Mouse (Mus musculus): ENCODE data around the gene Itih2.
A peak's percentile ranks its signal among the peaks of the same experiment; 100 is the strongest.

Itih2 gene

DNA sequence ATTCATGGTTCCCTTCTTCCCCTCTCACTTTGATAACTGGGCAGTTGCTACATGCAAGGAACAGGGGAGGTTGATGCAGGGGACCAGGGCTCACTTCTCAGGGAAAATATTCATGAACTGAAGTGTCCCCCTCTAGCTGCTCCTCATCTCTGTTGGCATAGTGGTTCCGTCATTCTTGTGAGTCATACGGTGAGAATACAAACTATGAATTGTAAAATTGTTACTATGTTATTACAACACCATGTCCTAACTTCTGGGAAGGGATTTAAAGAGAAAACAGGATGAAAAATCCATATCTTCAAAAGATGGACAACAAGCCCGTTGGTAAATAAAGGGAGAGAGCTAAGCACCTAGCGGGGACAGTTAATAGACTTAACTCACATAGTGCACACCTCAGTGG is at the start of gene Itih2:
Gene Itih2, minus strand, starts transcription at position 101 of the 400 bp plus-strand sequence.
- no peak for DNase-seq (ENCODE audit: low read depth, low spot score)

DNA sequence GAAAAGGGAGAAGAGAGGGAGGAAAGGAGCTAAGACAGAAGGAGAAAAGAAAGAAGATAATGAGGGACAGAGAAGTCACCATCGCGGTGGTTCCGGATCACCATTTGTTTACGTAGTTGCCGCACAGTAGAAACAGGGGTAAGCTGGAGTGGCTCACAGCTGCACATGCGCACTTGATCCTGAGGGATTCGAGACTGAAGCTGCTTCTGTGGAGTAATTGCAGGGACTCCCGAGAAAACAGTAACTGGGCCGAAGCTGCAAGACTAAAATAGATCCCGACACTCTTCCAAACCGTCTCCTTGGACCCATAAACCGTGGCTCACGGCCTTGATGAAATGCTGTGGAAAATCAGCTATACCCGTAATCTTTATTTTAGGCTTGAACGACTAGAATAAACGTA is 38.8 kb upstream of the Itih2 start:
- DNase-seq (ENCODE audit: low read depth, low spot score) = no peak

DNA sequence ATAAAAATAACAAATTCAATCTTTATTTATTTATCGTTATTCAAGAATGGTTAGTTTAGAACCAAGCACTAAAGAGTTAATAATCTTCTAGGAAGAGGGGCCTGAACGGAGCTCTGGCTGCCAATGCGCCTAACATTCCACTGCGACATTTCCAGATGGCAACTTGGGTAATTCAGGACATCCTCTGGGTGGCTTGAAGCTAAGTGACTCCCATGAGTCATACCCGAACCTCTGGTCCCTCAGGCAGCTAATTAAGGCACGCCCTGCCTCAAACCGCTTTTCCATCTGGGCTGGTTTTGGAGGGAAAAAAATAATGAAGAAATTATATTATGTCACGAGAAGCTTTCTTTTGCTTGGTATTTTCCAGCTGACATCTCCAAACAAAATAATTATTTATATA is 36.8 kb upstream of the Itih2 start:
- no peak for DNase-seq (ENCODE audit: low read depth, low spot score)

DNA sequence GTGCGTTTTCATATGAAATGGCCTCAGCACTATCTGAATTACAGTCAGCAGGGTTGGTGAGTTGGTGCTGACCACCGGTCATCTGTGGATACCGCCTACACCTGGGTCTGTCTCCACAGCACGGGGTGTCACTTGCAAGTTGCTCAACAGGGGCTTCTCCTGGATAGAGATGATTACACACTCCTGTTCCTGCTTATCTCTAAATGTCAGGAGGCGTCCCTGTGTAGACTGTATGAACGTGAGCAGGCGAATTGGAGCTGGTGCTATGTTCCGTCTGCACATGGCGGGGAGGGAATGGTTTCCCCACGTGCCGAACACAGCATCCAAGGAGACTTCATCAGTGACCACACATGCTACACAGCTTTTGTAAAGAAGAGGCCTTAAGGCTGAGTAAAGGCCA is 36.1 kb upstream of the Itih2 start:
- DNase-seq (ENCODE audit: low read depth, low spot score) = no peak

DNA sequence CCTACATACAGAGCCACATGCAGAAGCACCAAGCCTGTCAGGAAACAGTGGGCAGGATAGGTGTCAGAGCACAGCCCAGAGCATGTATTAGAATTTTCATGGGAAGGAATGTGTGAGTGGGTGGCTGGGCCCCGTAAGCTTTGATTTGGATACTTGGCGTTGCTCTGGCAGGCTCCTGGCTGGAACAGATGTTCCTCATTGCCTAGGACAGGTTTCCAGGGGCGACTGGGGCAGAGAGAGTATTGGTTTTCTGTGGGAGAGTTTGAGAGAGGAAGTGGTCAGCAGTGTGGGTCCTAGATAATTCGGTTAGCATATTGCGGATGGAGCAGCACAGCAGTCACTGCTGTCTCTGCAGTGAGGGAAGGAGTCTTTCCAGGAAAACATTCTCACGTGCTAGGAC is 35.4 kb upstream of the Itih2 start:
- no peak for DNase-seq (ENCODE audit: low read depth, low spot score)

DNA sequence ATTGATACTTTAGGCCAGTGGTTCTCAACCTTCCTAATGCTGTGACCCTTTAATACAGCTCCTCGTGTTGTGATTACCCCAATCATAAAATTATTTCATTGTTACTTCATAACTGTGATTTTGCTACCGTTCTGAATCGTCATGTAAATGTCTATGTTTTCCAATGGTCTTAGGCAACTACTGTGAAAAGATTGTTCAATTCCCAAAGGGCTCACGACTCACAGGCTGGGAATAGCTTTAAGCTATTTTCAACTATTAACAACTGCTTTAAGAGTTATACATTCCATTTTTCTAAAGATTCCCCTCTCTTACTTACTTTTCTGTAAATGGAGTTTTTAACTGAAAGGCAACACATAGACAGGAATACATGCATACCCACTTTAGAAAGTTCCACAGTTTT is 30.8 kb upstream of the Itih2 start:
- no peak for DNase-seq (ENCODE audit: low read depth, low spot score)

DNA sequence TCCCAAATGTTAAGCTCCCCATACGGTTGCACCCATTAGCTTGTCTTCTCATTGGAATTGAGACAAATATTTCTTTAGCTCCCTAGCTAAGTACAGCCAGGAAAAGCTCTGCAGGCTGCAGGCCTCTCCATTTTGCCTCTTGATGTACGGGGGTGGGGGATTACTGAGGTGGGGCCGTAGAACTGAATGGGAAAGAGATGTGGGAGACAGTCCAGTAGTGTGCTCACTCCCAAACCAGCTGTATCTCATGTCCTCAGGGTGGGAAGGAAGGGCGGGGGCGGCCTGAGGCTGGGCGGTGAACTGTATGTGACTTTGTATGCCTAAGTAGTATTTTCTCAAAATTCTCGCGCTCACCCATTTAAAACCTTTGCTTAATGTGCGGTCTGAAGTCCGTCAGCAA is 26.0 kb upstream of the Itih2 start:
- DNase-seq (ENCODE audit: low read depth, low spot score) = no peak

DNA sequence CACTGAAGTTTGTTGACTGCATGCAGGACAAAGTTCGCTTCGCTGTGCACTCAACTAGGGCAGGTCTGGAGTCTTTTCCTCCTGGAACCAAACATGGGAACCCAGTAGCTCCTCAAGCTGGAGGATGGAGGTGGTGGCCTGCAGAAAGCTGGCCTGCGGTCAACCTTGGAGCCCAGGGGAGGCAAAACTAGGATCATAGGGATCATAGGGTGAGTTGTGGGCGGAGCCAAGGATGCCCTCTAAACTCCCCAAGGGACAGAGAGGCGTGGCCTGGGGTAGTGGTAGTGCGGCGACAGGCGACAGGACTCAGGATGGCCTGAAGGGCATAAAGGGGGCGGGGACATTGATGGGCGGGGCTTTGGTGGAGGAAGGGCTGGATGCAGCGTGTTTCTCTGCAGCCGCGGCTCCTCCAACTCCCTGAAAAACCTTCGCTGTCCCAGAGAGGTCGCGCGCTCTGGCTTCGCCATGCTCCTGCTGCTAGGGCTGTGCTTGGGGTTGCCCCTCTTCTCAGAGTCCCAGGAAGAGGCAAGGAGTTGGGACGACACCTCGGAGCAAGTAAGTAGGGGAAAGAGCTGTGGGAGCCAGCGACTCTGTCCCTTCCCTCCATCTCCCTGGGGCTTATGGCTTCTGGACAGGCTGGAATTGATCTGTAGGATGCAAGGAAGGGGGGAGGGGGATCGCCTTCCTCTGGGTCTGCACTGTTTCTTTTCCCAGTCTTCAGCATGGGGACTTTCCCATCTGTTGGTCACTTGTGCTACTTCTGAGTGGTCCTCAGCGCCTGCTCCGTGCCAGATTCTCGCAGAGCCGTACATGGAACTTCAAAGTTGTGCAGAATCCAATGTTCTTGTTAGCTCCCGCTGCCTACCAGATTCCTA is 22.2 kb upstream of the Itih2 start, which contains the start of gene Itih5:
Gene Itih5, plus strand, starts transcription at position 371 of the 875 bp plus-strand sequence.
- DNase-seq (ENCODE audit: low read depth, low spot score) = peak; percentile 58

DNA sequence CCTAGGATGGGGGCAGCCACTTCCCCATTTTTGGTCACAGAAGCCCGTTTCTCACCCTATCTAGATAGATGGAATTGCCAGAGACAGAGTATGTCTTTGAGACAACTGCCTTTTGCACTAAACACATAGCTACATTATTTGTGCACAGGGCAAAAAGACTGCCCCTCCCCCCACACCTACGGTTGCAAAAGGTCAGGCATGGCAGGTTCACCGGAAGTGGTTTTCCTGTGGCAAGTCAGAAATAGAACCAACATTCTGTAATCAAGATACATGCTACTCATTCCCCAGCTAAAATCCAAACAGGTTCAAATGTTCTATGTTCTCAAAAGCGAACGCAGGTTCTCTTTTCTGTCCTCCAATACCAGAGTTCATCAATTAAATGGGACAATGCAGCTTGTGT is 21.4 kb upstream of the Itih2 start:
- no peak for DNase-seq (ENCODE audit: low read depth, low spot score)

DNA sequence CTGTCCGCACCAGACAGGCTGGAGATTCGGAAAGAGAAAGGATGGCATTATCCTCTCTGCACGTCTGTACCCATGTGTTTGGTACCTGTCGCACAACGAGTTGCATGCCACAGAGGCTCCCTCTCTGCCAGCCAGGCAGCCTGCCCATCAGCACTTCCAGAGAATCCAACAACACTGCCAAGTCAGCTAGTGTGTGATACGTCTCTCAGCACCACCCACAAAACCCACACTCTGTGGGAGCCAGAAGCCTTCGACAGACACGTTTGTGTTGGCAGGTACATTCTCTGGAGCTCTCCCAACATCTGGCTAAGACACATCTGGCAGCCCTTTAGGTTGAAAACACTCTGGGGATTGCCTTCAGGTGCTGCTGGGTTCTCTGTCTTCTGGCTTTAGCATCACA is 16.0 kb upstream of the Itih2 start:
- no peak for DNase-seq (ENCODE audit: low read depth, low spot score)

DNA sequence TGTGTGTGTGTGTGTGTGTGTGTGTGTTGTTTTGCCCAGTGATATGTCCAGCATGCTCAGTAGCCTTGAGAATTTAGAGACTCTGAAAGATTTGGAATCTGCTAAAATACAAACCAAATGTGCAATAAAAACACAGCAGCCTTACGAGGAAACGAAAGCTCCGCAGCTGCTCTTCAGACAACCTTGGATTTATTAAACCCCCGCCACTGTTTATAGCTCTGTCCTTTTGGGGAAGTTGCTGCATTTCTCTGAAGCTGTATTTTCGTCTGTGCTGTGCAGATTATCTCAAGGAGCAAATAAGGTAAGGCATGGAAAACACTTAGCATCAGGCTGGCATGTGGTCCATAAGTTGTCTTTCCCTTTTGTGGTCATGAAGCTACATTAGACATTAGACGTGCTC is 14.3 kb upstream of the Itih2 start:
- DNase-seq (ENCODE audit: low read depth, low spot score) = no peak

DNA sequence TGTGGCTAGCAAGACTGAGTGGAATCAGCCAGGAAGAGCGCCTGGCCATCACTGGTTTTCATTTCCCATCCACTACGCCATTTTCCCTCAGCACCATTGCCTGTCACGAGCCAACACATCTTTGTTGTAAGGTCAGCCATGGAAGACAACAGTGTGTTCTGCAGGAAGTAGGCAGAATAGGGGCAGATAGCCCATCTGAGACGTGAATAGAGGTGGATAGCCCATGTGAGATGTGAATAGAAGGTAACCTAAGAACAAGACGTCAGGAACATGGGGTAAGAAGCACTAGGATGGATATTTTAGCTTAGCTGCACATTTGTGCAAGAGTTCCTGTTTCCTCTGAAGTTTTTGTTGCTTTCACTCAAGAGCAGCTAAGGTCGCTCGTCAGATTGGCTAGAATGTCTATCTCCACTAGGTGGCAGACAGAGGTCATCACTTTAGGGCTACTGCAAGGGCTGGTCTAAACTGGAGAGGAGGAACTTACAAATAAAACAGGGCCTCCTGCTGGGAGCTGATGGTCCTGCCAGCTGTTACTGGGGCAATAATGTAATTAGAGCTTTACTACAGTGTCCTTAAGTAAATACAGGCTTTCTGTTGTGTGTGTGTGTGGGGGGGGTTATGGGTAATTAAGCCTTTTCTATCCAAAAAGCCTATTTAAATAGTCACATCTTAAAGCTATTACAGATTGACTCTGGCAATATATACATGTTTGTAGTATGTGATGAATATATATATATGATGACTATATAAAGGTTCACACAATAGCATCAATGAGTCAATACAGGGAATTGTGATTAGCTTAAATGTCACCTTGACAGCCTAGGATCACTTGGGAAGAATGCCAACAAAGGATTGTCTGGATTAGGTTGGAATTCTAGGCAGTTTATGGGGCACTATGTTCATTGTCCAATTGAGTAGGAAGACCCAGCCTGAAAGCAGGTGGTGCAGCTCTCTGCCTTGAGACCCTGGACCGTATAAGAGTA is 11.6 kb upstream of the Itih2 start:
- peak; percentile 67 for DNase-seq (ENCODE audit: low read depth, low spot score)

DNA sequence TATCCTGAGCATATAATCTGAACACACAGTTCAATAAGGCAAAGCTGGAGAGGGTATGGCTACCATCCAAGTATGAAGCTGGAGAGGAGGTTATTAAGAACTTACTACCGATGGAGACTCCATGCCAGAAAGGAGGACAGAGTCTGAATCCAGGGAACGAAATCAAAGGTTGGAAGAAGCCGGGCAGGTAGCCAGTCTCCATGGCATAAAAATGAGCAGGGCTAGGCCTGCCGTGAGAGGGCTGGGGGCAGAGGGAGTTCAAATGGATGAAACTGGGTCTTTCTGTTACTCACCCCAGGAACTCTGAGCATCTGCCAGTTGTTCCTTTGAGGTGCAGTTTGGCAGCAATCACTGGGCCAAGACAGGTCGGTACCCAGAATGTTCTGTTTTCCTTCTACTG is 9.3 kb upstream of the Itih2 start:
- no peak for DNase-seq (ENCODE audit: low read depth, low spot score)

DNA sequence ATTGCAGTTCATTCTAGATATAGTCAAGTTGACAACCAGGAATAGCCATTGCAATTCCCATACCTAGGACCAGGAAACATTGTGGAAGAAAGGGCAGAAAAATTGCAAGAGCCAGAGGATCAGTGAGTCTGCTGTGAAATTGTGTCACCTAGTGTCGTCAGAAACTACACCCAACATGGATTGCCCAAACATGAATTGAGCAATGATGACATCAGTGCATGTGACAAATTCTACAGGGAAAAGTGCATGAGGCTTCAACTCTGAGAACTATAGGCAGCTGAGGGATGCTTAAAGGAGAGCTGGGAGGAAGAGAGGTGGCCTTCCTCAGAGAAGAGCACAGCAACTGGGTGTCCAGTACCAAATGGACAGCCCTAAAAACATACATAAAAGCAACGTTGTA is 6.1 kb upstream of the Itih2 start:
- no peak for DNase-seq (ENCODE audit: low read depth, low spot score)

DNA sequence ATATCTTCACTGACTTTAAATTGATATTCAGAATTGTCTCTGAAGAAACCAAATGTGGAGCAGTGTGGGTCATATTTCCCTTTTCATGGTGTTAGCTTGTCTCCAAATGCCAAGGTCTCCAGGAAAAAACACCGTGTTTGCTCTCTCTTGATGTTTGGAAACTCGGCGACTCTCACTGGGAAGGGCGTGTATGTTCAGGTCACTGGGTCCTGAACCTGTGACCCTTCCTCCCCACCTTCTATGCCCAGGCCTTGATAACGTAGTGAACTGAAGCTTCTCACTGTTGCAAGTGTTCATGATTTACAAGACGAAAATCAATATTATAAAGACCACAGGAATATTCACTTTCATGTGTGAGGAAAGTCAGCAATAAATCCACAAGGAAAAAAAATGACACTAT is 2.7 kb upstream of the Itih2 start:
- no peak for DNase-seq (ENCODE audit: low read depth, low spot score)

DNA sequence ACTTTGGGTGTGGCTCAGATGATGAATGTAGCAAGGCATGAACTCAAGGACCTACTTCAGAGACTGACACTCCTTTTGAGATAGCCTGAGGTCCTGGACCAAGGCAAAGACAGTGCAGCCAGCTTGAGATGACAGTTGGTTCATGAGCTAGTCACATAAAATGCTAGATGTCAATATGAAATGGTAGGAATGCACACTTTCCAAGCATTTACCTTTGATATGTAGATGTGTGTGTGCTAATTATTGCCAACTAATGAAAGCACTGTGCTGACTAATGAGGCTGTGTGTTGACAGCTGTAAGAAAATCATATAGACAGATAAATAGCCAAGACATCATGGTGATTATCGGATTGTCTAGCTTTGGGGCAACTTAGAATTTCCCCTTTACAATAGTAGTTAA is 932 bp upstream of the Itih2 start:
- no peak for DNase-seq (ENCODE audit: low read depth, low spot score)

DNA sequence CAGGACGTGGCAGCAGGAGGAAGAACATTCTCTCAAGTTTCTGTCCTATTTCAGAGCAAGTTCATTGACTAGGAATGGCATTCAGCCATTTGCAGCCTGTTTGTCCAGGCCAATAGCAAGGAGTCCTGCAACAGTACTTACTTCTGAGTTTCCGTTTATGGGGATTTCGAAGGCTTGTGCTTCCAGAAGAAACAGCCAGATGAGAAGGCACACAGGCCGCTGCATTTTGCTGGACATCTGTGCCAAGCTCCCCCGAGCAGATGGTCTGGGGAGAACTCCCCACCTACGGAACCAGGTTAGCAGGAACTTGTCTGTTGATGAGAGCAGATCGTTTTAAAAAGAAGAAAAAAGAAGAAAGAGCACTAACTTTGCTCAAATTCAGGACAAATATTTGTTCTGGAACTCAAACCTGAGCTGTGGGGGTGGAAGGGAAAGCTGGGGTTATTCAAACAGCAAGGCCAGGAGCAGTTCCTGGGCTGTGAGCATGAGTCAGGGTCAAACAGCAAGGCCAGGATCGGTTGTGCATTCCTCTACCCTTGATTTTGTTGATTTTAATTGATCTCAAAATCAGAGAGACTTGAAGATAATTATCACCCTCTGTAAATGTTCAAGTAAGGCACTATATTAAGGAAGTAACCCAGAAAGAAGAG is 730 bp downstream of the Itih2 start:
- DNase-seq (ENCODE audit: low read depth, low spot score) = no peak

DNA sequence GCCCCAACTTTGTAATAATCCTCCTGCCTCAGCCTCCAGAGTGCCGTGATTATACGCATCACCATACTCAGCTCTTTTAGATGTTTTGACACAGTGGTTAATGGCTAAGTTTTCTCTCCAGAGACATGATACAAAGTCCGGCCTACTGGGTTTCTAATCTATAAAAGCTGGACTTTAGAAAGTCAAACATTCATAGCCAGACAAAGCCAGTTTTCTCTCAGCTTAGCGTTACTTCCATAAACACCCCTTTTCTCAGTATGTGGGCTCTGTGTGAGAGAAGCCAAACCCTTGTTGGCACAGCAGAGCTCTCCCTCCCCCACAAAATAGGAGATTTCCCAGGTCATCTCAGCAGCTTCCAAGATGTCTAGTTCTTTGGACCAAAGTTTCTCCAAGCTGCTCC is 2.6 kb downstream of the Itih2 start:
- DNase-seq (ENCODE audit: low read depth, low spot score) = no peak

DNA sequence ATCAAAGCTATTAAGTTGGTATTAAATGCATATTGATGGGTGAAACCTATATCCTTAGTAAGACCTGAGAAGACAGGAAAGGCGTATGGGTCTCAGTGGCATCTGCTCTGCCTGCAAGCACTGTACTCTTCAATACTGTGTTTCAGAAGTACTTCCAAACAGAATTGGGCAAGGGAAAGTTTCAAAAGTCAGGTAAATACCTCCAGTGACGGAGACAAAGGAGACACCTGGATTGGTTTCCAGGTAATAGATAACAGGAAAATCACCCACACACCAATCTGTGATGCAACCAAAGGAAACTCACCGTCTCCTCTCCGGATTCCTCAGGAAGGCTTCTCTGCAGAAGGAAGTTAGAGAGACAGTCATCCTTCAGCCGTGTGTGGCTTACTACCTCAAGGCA is 3.7 kb downstream of the Itih2 start:
- no peak for DNase-seq (ENCODE audit: low read depth, low spot score)

DNA sequence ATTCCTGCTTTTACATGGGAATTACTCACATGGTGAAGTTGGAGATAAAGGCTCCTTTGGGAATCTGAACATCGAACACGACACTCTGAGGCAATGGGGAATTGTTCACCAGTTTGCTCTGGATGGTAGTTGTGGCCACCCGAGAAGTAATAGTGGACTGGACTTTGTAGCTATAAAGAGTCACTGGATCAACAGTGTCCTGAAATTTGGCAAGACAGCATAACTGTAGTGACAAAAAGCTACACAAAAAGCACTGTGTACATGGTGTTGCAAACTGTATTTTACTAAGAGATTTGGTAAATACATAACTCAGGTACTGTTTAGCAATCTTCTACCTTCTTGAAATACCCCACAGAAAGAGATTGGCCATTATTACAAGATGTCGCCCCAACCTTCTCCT is 5.1 kb downstream of the Itih2 start:
- no peak for DNase-seq (ENCODE audit: low read depth, low spot score)

DNA sequence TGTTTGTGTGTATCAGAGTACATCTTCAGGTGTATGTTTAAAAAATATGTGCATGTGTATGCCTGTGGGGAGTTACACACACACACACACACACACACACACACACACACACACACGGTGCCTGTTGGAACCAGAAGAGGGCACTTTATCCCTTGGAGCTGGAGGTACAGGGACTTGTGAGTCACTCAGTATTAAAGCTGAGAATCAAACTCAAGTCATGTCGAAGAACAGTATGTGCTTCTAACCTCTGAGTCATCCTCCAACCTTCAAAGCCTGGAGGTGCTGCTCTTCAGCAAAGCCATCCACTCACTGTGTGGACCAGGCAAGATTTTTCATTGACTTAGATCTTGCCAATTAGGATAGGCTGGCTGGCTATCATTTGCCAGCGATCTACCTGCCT is 9.4 kb downstream of the Itih2 start:
- no peak for DNase-seq (ENCODE audit: low read depth, low spot score)

DNA sequence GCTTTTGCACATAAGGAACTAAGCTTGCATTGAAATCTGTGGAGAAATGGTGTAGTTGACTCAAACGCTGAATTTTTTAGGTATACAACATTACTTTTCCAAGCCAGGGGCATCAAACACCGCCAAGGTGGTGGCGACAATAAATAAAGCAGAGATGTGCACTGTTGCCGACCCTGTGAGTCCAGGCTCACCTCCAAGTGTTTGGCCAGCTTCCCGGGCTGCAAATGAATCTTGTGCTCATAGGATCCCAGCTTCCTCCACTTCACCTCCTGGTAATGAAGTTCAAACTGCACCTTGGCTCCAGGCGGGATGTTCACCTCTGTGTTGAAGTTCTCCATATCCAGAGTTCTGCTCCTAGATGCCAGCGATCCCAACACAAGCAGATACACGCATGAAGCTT is 11.9 kb downstream of the Itih2 start:
- DNase-seq (ENCODE audit: low read depth, low spot score) = no peak

Measured in WW6 (cell line).